Mouse (Mus musculus): ENCODE results near the gene Abca1.

Abca1 gene

DNA sequence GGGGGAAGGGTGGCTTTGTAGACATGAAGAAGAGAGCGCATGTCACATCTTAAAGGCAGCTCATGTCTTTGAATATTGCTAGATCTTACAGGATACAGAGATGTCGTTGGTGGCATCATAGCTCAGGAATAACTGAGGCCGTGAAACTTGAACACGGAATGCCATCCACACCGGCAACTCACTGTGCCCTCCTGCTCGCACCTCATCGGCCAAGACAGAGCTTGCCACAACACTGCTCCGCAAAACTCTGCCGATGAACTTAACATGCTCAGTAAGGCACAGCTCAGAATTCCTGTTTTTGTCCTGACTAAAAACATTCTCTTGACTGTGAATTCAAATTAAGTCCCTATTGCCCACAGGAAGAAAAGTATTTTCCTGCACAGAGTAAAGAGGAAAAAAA, 59.2 kb downstream of the Abca1 start:
- in situ Hi-C loops (cut with MboI; ENCODE audit: unreplicated experiment in 2 of 2), result loop anchor here (25.0 kb wide), 1 partner anchor 737 kb away; the partner anchor contains the start of gene Tmem38b (in 2 of the 2)

DNA sequence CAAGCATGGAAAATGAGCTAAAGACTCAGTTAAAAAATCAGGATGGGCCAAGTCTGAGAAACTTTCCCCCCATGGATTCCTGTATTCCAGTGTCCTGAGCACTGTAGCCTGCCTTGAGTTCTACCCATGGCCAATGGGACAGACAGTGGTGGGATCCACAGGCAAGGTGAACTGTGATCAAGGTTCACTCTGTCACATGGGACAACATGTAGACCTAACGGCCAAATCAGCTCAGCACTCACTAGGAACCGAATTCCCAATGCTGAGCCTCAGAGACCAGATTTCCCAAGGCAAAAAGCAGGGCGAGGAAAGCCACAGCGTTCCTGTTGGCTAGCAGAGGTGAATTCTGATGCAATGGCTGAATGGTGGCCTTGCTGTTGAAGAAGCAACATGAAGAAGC, 64.8 kb downstream of the Abca1 start:
- in situ Hi-C loops (cut with MboI; ENCODE audit: unreplicated experiment in 2 of 2), result no loop called here

DNA sequence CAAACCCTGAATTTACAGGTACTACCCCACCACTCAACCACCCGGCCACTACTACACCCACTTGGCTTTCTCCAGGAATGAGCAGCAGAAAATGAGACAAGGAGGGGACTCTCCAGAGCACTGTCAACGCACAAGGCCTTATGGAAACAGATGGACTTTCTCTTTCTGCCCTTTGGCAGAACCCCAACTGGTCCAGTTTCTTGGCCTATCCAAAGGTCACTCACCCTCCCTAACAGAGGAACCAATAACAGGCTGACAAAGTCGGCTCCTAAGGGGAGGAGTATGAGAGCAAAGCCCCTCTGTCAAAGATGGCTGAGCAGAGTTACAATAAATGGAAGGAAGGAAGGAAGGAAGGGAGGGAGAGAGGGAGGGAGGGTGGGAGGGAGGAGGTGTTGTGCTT, 65.4 kb downstream of the Abca1 start:
- in situ Hi-C loops (cut with MboI; ENCODE audit: unreplicated experiment in 2 of 2), result no loop called here

DNA sequence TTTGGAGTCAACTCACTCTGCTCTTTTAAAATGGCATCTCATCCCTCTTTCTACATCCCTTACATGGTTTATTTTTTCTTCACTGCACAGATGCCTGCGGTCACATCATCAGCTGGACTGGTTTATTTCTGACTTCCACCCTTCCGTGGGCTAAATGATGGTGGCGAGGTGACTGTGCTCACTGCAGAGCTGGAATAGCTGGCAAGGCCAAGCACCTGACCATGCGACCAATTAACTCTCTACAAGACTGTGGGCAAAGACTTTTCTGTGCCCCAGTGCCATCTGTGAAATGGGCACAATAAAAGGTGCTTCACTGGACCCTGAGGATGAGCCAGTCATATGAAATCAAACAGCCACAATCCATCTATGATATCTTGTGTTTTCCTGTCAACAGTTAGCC, 66.1 kb downstream of the Abca1 start:
- in situ Hi-C loops (cut with MboI; ENCODE audit: unreplicated experiment in 2 of 2), result no loop called here

DNA sequence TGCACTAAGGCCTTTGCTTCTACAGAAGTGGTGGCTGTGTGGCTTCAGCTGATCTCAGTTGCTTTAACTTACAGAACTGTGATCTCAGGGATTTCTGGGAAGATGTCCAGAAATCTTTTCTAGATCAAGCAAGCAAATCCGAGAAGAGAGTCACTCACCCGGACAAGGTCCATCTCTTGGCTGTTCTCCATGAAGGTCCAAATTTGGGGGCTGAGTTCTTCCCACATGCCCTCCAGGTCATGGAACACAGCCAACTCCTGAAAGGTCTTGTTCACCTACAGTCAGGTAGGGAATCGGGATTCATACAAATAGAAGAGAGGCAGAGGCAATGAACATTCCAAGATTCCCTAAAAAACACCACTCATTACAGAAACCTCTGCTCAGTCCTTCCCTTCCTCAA, 70.1 kb downstream of the Abca1 start:
- in situ Hi-C loops (cut with MboI; ENCODE audit: unreplicated experiment in 2 of 2), result no loop called here

DNA sequence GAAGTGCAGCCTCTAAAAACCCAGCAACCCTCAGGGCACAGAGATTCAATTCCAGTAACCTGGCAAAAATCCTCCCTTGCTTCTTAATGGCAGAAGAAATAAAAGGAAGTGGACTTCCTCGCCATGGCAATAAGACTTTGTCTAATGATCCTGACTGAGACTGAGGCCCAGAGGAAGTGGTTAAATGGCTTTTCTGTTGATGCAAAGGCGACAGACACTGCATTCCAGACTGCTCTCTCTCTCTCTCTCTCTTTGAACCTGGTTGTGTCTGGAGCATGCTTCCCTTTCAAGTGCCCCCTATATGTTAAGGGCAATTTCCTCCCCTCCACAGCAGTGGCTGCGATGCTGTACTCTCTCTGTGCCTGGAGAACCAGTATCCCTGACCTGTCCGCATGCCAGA, 70.7 kb downstream of the Abca1 start:
- in situ Hi-C loops (cut with MboI; ENCODE audit: unreplicated experiment in 2 of 2), result no loop called here

DNA sequence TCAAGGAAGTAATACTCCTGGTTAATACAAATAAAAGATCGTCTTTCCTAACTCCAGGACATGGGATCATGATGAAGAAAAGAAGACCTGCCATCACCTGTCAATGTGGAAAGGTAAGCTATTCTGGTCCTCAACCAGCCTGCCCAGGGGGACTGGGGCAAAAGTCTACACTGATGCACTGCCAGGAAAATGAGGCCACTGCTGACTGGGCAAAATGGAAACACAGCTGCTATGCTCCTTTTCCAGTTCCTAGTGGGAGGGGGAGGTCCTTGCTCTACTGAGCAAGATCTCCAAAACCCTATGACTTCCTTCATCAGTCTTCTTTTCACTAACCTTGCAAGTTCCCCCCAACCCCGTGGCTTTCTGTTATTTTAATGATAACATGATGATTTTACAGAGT, 73.1 kb downstream of the Abca1 start:
- in situ Hi-C loops (cut with MboI; ENCODE audit: unreplicated experiment in 2 of 2), result no loop called here

DNA sequence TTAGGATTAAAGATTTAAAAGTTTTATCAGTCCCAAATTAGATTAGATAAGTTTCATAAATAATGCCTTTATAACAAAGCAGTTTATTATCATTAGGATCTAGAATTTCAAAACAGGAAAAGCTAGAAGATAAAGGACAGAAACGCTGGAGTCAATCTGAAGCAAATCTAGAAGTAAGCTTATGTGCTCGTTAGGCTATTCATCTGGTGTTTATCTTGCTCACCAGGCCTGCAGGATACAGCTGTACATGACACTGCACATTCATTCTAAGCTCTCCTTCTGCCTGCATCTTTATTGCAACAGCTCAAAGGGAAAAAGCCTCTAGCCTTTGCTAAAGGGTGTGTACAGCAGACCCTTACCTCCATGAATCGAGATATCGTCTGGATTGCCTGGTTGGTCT, 74.1 kb downstream of the Abca1 start:
- in situ Hi-C loops (cut with MboI; ENCODE audit: unreplicated experiment in 2 of 2), result no loop called here

DNA sequence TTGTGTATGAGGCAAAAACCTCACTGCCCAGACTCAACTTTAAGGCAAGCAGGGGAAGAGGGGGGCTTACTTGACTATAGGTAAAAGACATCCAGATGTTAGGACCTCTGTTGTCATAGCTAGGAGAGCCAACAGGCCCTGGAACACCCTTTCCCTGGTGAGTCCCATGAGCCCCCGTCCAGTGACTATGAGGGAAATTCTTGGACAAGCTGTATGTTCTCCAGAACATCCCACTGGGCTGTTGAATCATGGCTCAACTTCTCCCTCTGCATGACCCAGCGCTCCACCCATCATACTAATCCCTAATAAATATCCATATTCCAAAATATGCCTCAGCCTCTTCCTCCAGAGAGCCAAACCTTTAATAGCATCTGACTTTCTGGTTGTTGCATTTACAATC, 76.6 kb downstream of the Abca1 start:
- in situ Hi-C loops (cut with MboI; ENCODE audit: unreplicated experiment in 2 of 2), result no loop called here

DNA sequence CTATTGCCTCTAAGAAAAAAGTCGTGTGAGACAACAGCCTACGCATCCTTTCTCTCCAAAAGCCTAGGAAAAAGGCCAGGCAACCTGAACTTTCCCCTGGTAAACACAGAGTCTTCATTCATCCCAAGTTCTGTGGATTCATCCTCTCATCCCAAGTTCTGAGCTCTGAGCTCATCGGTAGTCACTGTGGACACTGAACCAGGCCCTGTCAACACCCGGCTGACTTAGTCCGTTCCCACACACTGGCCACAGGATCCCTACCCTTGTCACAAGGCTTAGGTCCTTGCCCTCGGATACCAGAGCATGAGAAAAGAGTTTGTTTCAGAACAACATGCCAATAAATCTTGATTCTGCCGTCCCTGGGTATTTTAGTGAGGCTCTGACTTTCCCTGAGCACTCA, 77.2 kb downstream of the Abca1 start:
- in situ Hi-C loops (cut with MboI; ENCODE audit: unreplicated experiment in 2 of 2), result no loop called here

DNA sequence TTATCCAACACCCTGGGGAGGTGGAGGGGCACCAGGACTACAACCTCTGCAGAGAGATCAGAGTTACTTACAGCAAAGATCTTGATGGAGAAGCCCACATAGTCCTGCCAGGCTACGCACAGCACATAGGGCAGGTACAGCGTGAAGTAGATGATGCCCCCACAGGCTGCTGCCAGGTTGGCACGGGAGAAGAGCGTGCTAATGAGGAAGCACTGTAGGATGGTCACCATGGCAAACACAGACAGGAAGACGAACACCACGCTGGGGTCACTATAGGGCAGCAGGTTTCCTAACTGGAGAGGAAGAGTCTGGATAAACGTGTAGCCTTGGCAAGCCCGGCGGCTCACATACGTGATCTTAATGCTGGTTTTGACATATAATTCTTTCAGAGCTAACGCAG, 77.8 kb downstream of the Abca1 start:
- in situ Hi-C loops (cut with MboI; ENCODE audit: unreplicated experiment in 2 of 2), result no loop called here

DNA sequence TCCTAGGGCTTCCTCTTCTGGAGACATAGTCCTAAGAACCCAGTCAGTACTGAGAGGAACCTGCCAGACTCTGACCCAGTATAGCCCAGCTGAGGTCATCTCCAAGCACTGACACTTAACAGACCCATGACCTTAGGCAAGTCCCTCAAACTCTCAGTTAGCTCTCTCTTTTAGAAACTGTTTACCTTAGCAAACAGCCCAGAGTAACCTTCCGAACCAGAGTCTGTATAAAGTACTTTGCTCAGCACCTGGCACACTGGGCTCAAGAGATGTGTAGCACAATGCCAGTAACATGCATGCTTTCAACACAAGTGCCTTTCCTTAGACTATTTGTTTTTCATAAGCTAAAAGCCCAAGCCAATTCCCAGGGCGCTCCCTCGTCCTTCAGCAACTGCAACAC, 79.4 kb downstream of the Abca1 start:
- in situ Hi-C loops (cut with MboI; ENCODE audit: unreplicated experiment in 2 of 2), result no loop called here

DNA sequence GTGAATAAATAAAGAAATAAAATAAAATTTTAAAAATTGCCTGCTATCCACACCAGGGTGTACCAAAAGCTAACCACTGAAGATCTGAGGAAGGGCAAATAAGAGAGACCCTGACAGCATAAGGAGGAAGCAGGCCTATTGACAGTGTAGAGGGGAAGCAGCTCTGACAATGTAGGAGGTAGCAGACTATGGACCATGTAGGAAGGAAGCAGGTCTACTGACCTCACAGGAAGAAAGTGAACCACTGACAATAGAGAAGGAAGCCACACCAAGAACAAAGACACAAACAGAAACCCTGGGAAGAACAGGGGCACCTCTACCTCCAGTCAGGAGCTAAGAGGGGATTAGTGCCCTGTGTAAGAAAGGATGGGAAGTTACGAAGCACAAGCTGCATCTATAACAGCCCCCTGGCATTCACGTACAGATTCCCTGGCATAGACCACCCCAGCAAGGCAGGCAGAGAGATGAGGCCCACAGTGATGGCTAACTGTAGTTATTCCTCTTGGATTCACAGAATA, 80.8 kb downstream of the Abca1 start:
- in situ Hi-C loops (cut with MboI; ENCODE audit: unreplicated experiment in 2 of 2), result no loop called here

DNA sequence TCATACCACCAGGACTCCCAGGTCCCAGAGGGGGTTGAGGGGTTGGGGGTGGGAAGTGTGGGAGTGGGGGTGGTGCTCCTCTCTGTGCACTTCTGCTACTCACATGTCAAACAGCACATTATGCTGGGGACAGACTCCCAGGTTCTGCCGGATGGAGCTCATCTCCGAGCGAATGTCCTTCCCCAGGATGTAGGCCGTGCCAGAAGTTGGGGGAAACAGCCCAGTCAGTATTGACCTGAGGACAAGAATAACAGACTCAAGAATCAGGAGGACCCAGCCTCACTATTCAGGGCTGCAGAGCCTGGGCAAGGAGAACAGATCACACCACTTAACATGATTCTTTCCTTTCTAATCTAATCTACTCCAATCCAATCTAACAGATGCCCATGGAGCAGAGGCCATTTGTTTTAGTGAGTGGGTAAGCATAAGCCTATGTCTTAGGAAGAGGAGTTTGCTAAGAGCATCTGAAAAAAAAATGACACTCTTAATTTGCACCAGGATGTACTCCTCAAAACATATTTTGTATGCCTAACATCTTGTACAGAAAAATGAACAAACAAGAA, 82.8 kb downstream of the Abca1 start:
- in situ Hi-C loops (cut with MboI; ENCODE audit: unreplicated experiment in 2 of 2), result no loop called here

DNA sequence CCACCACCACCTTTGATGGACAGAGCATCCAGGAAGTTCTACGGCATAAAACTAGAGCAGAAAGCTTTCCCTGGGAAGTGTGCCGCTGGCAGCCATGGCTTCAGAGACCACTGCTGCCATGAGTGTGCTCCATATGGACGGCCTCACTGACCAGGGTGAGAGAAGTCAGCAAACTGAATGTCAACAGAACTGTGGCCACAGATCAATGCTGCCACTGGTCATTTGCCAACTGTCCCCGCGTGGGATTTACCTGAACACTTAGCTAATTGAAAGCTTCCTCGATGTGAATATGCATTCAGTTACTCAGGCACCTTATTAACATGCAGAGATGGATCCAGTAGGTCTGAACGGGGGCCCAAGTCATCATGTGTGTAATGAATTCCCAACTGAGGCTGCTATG, 86.7 kb downstream of the Abca1 start:
- in situ Hi-C loops (cut with MboI; ENCODE audit: unreplicated experiment in 2 of 2), result no loop called here

DNA sequence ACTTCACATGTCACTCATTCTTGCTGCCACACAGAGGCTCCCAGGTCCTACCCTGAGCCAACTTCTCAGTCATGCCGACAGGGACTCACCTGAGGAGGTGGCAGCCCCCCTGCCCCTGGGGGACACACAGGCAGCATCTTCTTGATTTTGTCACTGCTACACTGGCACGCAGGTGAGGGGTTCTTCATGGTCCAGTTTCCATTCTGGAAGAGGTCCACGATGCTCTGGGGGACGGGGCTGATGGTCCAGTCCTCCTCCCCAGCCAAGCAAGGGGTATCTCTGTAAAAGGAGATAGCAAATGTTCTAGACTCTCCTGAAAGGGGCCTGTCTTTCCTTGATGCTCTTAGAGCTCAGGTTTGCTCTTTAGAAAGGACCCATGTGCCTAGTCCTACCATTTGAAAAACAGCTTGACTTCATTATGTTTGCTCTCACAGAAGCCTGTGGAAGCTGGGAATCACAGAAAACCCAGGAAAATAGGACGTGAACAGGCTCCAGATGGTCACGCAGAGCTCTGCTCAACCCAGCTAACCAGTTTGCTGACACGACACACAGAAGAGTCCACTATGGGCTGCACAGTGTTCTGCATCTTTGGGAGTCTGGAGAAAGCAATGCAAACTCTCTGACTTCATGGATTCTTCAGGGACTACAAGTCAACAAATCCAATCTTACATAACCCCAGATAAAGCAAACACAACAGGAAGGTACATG, 97.2 kb downstream of the Abca1 start:
- in situ Hi-C loops (cut with MboI; ENCODE audit: unreplicated experiment in 2 of 2), result no loop called here

DNA sequence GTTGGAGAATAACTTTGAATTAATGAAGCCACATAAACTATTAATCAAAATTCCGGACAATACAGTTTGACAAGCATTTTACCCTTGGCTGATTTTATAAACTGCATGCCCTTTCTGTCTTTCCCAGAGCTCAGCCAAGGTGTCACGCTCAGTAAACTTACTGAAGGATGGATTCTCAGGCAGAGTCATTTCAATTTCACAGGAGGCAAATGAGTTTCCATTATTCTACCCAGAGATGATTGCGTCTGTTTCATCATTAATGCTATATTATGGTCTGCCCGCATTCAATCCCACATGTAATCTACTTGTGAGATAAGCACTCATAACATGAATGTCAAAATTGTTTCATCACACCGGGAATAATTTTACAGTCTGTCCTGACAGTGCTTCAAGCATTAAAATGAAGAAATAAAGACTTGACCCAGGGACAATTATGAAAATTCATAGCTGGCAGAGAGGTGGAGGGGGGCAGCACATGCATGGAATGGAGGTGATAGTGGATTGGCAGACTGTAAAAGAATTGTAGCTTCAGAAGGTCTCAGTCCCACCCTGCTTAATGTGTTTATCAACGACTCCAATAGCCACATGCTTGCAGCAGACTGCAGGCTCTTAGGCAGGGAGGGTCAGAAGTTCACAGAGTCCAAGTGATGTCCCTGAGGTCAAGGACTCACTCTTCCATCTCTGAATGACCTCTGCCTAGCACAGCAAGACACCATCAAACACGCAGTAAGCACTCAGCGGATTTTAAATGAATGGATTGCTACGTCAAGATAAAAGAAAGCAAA, 113.3 kb downstream of the Abca1 start:
- in situ Hi-C loops (cut with MboI; ENCODE audit: unreplicated experiment in 2 of 2), result no loop called here

DNA sequence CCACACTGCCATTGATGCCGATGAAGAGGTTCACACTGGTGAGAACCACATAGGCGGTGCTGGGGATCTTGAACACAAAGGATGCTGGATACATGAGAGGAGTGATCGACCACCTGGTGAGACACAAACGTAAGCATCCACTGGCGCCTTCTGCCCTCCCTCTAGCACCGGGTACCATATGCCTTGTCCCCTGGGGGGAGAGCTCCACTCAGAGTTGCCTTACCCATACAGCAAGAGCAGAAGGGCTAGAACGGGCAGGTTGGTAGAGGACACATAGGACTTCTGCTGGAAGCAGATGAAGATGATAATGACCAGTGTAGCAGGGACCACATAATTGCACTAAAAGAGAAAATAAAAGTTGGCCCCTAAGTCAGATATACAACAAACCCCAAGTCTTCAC, 113.9 kb downstream of the Abca1 start:
- in situ Hi-C loops (cut with MboI; ENCODE audit: unreplicated experiment in 2 of 2), result no loop called here

DNA sequence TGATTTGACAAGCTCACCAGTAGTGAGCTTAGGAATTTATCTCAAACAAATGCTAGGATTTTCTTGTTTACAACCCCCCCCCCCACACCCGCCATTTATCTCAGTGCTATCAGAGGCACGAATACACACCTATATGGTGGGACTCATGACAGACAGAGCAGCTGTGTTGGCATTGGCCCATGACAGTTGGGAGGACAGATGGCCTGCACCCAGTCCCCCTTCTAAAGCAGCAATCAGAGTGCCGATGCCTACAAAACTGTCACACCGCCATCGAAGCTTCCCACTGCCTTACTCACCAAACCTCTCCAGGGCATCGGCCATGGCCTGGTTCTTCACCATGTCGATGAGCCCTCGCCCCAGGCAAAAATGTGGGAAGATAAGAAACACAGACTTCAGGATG, 115.9 kb downstream of the Abca1 start:
- in situ Hi-C loops (cut with MboI; ENCODE audit: unreplicated experiment in 2 of 2), result no loop called here

DNA sequence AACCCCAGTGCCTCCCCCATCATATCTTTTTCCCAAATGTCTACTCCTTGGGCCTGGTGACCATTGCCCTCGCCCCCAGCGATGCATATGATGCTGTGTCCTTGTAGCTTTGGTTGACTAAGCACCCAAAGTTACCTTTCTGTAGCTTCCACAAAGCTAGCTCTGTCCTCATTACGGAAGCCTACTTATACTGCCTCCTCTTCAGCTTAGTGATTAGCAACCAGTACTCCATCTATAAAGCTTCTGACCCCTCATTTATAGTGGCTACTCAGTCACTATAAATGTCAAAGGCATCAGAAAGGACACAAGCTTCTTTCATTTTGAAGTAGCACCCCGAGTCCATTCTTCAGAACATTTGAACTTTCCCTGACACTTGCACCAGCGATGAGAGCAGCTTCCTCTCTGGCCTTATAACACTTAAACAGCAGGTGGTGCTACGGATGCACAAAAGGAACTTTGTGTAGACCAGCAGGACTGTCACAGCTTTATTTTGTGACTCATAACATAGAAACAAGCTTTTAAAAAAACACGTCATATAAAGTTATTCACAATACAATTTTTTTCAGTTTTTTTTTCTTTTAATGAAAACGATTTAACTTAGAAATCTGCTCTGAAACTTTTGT, 129.3 kb downstream of the Abca1 start:
- in situ Hi-C loops (cut with MboI; ENCODE audit: unreplicated experiment in 2 of 2), result no loop called here

DNA sequence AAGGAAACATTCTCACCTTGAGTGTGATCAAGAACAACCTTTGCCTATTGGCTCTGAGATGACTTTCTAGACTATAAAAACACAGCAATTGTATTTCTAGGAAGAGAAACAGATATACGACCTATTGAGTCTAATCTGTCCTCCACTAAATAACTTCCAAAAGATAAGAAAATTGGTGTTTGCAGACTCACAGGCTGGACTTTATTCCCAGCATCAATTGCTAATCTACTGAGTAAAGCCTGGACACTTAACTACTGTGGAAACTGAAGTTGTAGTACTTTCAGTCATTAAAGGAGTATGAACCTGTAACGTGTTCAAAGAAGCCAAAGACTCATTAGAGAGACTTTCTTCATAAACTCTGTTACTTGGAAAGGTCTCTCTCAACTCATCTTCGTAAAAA, 131.9 kb downstream of the Abca1 start:
- in situ Hi-C loops (cut with MboI; ENCODE audit: unreplicated experiment in 2 of 2), result loop anchor here in 1 of 2 experiments (10.0 kb wide), 1 partner anchor 567 kb away; no protein-coding TSS in a partner anchor

Measured in v-Abl transformed pro-B cells (cell line).